Mouse (Mus musculus): Measurements from ENCODE around the gene Trnp1.

- TF ChIP-seq CTCF (IDR thresholded peaks at IDR 0.05; ENCODE audit: extremely low read depth, insufficient read depth, low read length), result no peak
- no peak for TF ChIP-seq POLR2A (IDR thresholded peaks at IDR 0.05; ENCODE audit: extremely low read depth, insufficient read depth, low read length)
These were observed 38.3 kb downstream of the Trnp1 start for GRCm38 (mm10) chr4:133460006-133460405.

All from cortical plate, adult 2 months (tissue).